Mouse (Mus musculus): ENCODE data around the gene Brd3. TPM values are rescaled to one million over a fixed set of nuclear protein-coding genes. Genes with fewer than 3 reads are reported as not detected.
A peak's percentile ranks its signal among the peaks of the same experiment; 100 is the strongest.

Brd3 gene
- polyA plus RNA-seq, 1 experiment from 2014 or later, result 91.2 TPM

- Histone ChIP-seq H3K4me3 (replicated peaks) (no peak overlapping the region), H3K9me3 (no peaks in the 10 kb centered on the region), H3K9ac (no peak overlapping the region), H3K4me2 (replicated peaks) (no peak overlapping the region), H3K27me3 (replicated peaks) (no peaks in the 10 kb centered on the region), H3K36me3 (no peaks in the 10 kb centered on the region), H3K4me1 (replicated peaks) (peaks cover 7% of the 10 kb centered on the region), H3K27ac (no peak overlapping the region)
- WGBS, result 48% methylated on average over 1 of the region's 1 CpGs
- ATAC-seq, result no peak
Observed at GRCm38 (mm10) chr2:27437876-27438275, 69.6 kb downstream of the Brd3 start.

GRCm38 (mm10) chr2:27432599-27432998 lies 74.9 kb downstream of the Brd3 start:
- no peak overlapping the region for H3K27ac ChIP-seq
- ATAC-seq, result no peak
- H3K4me2 ChIP-seq (replicated peaks), result no peak overlapping the region
- H3K9me3 ChIP-seq, result no peaks in the 10 kb centered on the region
- H3K9ac ChIP-seq, result no peak overlapping the region
- no peaks in the 10 kb centered on the region; the same call in 1 of the 2 replicates for H3K4me1 ChIP-seq (replicated peaks)
- 73% methylated on average over 2 of the region's 2 CpGs for WGBS
- no peaks in the 10 kb centered on the region for H3K36me3 ChIP-seq
- H3K27me3 ChIP-seq (replicated peaks), result no peaks in the 10 kb centered on the region
- H3K4me3 ChIP-seq (replicated peaks), result no peak overlapping the region

- WGBS, result 93% methylated on average over 7 of the region's 7 CpGs
- ATAC-seq, result no peak
- Histone ChIP-seq H3K36me3 (no peaks in the 10 kb centered on the region), H3K4me1 (replicated peaks) (peaks cover 5% of the 10 kb centered on the region), H3K4me2 (replicated peaks) (no peak overlapping the region), H3K27ac (no peak overlapping the region), H3K4me3 (replicated peaks) (no peak overlapping the region), H3K9ac (no peak overlapping the region), H3K9me3 (no peaks in the 10 kb centered on the region), H3K27me3 (replicated peaks) (no peaks in the 10 kb centered on the region)
Observed at GRCm38 (mm10) chr2:27430621-27431020, 76.8 kb downstream of the Brd3 start.

GRCm38 (mm10) chr2:27428071-27428470 lies 79.4 kb downstream of the Brd3 start:
- H3K4me2 ChIP-seq (replicated peaks), result no peak overlapping the region
- WGBS, result 0% methylated on average over 4 of the region's 4 CpGs

GRCm38 (mm10) chr2:27426855-27427457 lies 80.5 kb downstream of the Brd3 start, which contains the start of gene Vav2:
TSS of gene Vav2 (minus strand) at chr2:27427033.
- H3K9me3 ChIP-seq, result no peaks in the 10 kb centered on the region
- peaks cover 24% of the 10 kb centered on the region for H3K4me1 ChIP-seq (replicated peaks)
- H3K36me3 ChIP-seq, result no peaks in the 10 kb centered on the region
- peak; percentile 96 for ATAC-seq
- H3K9ac ChIP-seq, result peak within 1 kb of the TSS; percentile 64
- no peaks in the 10 kb centered on the region for H3K27me3 ChIP-seq (replicated peaks)
- H3K4me3 ChIP-seq (replicated peaks), result peak within 1 kb of the TSS; percentile 92
- peak within 1 kb of the TSS; percentile 97 for H3K4me2 ChIP-seq (replicated peaks)
- peak within 1 kb of the TSS; percentile 80 for H3K27ac ChIP-seq
- WGBS, result under 1% methylated on average over 57 of the region's 58 CpGs

More at GRCm38 (mm10) chr2:27428071-27428470, 79.4 kb downstream of the Brd3 start:
- ATAC-seq, result no peak
- H3K36me3 ChIP-seq, result no peaks in the 10 kb centered on the region
- H3K27me3 ChIP-seq (replicated peaks), result no peaks in the 10 kb centered on the region
- no peak overlapping the region for H3K9ac ChIP-seq
- no peak overlapping the region for H3K4me3 ChIP-seq (replicated peaks)
- H3K27ac ChIP-seq, result no peak overlapping the region
- H3K9me3 ChIP-seq, result no peaks in the 10 kb centered on the region
- peaks cover 24% of the 10 kb centered on the region for H3K4me1 ChIP-seq (replicated peaks)

- ATAC-seq, result peak; percentile 63
- under 1% methylated on average over 63 of the region's 64 CpGs for WGBS
- H3K4me2 ChIP-seq (replicated peaks), result peak overlapping the region; percentile 97
- no peaks in the 10 kb centered on the region for H3K27me3 ChIP-seq (replicated peaks)
- peaks cover 24% of the 10 kb centered on the region for H3K4me1 ChIP-seq (replicated peaks)
- H3K4me3 ChIP-seq (replicated peaks), result peak overlapping the region; percentile 92
- no peaks in the 10 kb centered on the region for H3K36me3 ChIP-seq
- peak overlapping the region; percentile 64 for H3K9ac ChIP-seq
- H3K27ac ChIP-seq, result peak overlapping the region; percentile 80
- no peaks in the 10 kb centered on the region for H3K9me3 ChIP-seq
Observed at GRCm38 (mm10) chr2:27426406-27426854, 81.0 kb downstream of the Brd3 start.

GRCm38 (mm10) chr2:27425751-27426405 lies 81.6 kb downstream of the Brd3 start:
- ATAC-seq, result peak; percentile 10; the same call in 1 of the 2 replicates

GRCm38 (mm10) chr2:27425161-27425611 lies 82.3 kb downstream of the Brd3 start:
- Histone ChIP-seq H3K27me3 (replicated peaks) (no peaks in the 10 kb centered on the region), H3K4me1 (replicated peaks) (peaks cover 28% of the 10 kb centered on the region), H3K36me3 (no peaks in the 10 kb centered on the region), H3K27ac (peak overlapping the region; percentile 80; the same call in 1 of the 2 replicates), H3K4me2 (replicated peaks) (peak overlapping the region; percentile 97), H3K9me3 (no peaks in the 10 kb centered on the region), H3K4me3 (replicated peaks) (peak overlapping the region; percentile 92), H3K9ac (peak overlapping the region; percentile 64)
- no peak for ATAC-seq
- WGBS, result under 1% methylated on average over 20 of the region's 20 CpGs

More at GRCm38 (mm10) chr2:27425751-27426405, 81.6 kb downstream of the Brd3 start:
- Histone ChIP-seq H3K9me3 (no peaks in the 10 kb centered on the region), H3K27me3 (replicated peaks) (no peaks in the 10 kb centered on the region), H3K4me3 (replicated peaks) (peak overlapping the region; percentile 92), H3K36me3 (no peaks in the 10 kb centered on the region), H3K9ac (peak overlapping the region; percentile 64), H3K4me1 (replicated peaks) (peaks cover 26% of the 10 kb centered on the region), H3K27ac (peak overlapping the region; percentile 80; the same call in 1 of the 2 replicates), H3K4me2 (replicated peaks) (peak overlapping the region; percentile 97)
- under 1% methylated on average over 52 of the region's 60 CpGs for WGBS

- 61% methylated on average over 7 of the region's 7 CpGs for WGBS
- H3K27ac ChIP-seq, result no peak overlapping the region
- no peak for ATAC-seq
- no peaks in the 10 kb centered on the region for H3K9me3 ChIP-seq
- peak overlapping the region; percentile 97 for H3K4me2 ChIP-seq (replicated peaks)
- no peaks in the 10 kb centered on the region for H3K36me3 ChIP-seq
- no peak overlapping the region for H3K9ac ChIP-seq
- no peaks in the 10 kb centered on the region for H3K27me3 ChIP-seq (replicated peaks)
- no peak overlapping the region for H3K4me3 ChIP-seq (replicated peaks)
- H3K4me1 ChIP-seq (replicated peaks), result peaks cover 44% of the 10 kb centered on the region
Observed at GRCm38 (mm10) chr2:27423596-27423995, 83.9 kb downstream of the Brd3 start.

- Histone ChIP-seq H3K27ac (no peak overlapping the region), H3K27me3 (replicated peaks) (no peaks in the 10 kb centered on the region), H3K9ac (no peak overlapping the region), H3K9me3 (no peaks in the 10 kb centered on the region), H3K4me1 (replicated peaks) (peaks cover 60% of the 10 kb centered on the region), H3K4me2 (replicated peaks) (no peak overlapping the region), H3K4me3 (replicated peaks) (no peak overlapping the region), H3K36me3 (no peaks in the 10 kb centered on the region)
- WGBS, result 76% methylated on average over 20 of the region's 20 CpGs
- ATAC-seq, result no peak
Observed at GRCm38 (mm10) chr2:27421293-27422068, 86.0 kb downstream of the Brd3 start.

GRCm38 (mm10) chr2:27418577-27419070 lies 88.8 kb downstream of the Brd3 start:
- H3K27ac ChIP-seq, result peak overlapping the region; percentile 82
- H3K27me3 ChIP-seq (replicated peaks), result no peaks in the 10 kb centered on the region
- WGBS, result 13% methylated on average over 6 of the region's 6 CpGs
- H3K9me3 ChIP-seq, result no peaks in the 10 kb centered on the region
- H3K9ac ChIP-seq, result no peak overlapping the region
- H3K4me3 ChIP-seq (replicated peaks), result no peak overlapping the region
- peak; percentile 44 for ATAC-seq
- peaks cover 72% of the 10 kb centered on the region for H3K4me1 ChIP-seq (replicated peaks)
- H3K36me3 ChIP-seq, result no peaks in the 10 kb centered on the region
- peak overlapping the region; percentile 22 for H3K4me2 ChIP-seq (replicated peaks)

GRCm38 (mm10) chr2:27417648-27418153 lies 89.8 kb downstream of the Brd3 start:
- H3K4me2 ChIP-seq (replicated peaks), result no peak overlapping the region
- no peaks in the 10 kb centered on the region for H3K36me3 ChIP-seq
- no peak overlapping the region; the same call in 1 of the 2 replicates for H3K9ac ChIP-seq
- no peaks in the 10 kb centered on the region for H3K27me3 ChIP-seq (replicated peaks)
- 50% methylated on average over 5 of the region's 5 CpGs for WGBS
- no peak for ATAC-seq
- H3K4me3 ChIP-seq (replicated peaks), result no peak overlapping the region
- no peaks in the 10 kb centered on the region for H3K9me3 ChIP-seq
- H3K4me1 ChIP-seq (replicated peaks), result peaks cover 69% of the 10 kb centered on the region
- peak overlapping the region; percentile 82 for H3K27ac ChIP-seq
